Mouse (Mus musculus) liver, adult (tissue): Measurements from ENCODE around the gene Grwd1.

ENCODE experiments used
- GATA4 ChIP-seq: IDR thresholded peaks from 2 replicates; pipeline ENCODE4 v1.6.1; 2014; ENCODE audit warnings: mild to moderate bottlenecking, low read length; ENCODE audit not compliant: insufficient replicate concordance

Grwd1 gene

DNA sequence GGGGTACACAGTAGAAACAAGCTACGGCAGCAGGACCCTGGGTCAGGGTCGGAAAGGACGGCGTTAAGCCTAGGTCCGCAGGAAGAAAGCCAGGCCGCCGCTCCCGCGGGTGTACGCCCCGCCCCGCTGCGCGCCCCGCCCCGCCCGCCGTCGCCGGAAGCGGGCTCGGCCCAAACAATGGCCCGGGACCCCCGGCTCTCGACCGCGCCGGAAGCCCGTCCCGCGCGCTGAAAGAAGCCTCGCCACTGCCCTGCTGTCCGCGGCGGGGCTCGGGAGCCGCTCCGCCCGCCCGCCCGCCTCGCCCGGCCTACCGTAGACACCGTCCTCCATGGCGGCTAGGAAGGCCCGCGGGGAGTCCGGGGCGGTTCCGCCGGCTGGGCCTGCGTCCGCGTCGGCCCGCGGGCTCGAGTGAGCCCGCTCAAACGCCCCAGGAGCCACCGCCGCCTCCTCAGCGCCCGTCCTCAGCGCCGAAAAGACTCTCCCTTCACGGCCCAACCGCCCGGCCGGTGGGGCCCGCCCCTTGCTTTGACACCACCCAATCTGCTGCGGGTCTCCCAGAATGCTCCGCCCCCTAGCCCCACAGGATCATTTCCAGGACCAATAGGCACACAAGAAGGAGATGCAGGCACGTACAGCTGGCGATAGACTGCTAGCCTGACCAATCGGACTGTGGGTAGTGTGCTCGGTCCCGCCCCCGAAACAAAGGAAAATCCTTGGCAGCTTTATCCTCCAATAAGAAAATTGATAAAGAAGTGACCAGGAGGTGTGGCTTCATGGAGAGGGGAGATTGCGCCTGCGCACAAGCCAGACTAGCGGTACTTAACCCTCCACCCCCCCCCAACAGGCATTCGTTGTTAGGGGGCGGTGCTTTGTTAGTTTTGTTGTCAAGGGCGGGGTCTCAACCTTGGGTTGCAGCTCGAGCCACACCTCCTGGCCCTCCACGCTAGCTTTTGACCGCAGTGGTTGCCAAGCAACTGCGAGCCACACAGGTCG lies 16.7 kb downstream of the Grwd1 start, which contains the start of gene Cyth2:
TSS of gene Cyth2 (minus strand) at position 795 of the 993 bp plus-strand sequence.
- TF ChIP-seq GATA4 = no peak

DNA sequence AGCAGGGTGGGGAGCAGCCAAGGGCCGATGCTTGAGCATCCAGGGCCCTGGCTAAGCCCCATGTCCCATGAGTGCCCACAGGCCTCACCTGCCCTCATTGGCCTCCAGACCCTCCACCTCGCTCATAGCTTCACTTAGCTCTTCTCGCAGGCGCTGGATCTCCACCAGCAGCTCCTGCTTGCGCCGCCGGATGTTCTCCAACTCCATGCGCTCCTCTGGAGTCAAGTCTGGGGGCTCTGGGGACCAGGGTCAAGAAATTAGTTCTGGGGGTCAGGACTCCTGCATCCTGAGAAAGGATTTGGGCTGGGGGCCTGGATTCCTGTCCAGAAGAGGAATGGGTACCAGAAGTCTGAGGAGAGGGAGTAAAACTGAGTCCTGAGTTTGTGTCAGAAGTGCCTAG lies 17.8 kb downstream of the Grwd1 start:
- no peak for TF ChIP-seq GATA4

DNA sequence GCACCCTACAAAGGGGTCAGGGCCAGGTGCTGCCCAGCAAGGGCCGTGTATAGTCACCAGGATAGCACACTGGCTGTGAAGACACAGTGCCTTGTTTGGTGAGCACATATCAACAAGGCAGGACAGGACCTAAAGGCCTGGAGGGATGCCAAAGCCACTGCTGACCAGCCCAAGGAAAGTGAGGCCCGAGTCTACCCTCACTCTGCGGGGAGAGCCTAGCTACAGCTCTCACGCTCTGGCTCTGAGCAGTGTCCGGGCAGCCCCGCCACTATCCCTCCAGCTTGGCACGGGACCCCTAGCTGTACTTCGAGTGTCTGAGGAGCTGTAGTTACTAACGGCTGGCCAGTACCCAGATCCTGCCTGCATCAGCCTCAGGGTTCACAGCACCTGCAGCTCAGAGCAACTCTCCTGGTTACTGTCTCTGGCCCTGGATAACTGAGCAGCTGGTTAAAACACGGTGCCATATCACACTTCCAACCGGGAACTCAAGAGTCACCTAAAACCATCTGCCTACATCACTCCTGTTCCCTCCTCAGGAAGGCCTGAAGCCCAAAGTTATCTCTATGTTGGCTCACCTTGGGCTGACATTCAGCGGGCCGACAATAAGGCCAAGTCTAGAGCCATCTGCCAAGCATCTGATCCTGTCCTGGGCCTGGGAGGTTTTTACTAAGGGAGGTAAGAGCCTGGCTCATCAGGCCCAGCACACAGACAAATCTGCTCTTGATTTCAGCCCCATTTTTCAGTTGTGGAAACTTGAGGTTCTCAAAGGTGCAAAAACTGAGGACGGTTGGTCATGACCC lies 21.3 kb downstream of the Grwd1 start:
- TF ChIP-seq GATA4 = no peak

DNA sequence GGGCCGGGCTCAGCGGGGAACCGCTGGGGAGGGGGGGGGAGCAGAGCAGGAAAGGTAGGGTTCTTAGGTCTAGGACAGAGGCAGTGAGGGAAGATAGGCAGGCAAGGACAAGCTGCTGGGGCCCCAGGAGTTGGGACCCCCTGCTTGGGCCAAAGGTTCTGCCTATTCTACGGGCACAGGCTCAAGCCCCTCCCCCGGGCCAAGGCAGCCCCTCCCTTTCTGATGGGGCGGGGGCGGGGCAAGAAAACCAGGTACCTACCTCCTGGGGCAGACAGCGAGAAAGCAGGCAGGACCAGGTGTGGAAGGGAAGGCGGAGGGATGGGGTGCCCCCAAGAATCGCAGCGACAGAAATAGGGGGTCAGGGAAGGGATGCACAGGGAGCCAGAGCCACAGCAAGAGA lies 22.3 kb downstream of the Grwd1 start:
- no peak for TF ChIP-seq GATA4

DNA sequence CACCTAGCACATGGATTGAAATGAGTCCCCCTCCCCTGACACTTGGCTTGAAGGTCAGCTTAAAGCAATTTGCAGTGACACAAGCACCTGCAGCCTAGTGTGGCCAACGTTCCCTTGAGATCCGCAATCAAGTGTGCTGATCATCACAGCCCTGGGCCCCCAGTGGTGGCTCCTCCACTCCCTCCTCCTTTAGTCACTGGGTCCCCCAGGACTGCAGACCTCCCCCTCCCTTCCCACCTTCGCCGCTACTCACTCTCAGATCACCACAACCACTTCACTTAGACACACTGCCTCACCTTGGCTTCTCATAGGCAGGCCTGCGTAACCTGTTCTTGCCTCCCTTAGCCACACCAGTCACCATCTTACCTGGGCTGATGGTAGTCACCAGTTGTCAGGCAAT lies 24.8 kb downstream of the Grwd1 start:
- TF ChIP-seq GATA4 = no peak

DNA sequence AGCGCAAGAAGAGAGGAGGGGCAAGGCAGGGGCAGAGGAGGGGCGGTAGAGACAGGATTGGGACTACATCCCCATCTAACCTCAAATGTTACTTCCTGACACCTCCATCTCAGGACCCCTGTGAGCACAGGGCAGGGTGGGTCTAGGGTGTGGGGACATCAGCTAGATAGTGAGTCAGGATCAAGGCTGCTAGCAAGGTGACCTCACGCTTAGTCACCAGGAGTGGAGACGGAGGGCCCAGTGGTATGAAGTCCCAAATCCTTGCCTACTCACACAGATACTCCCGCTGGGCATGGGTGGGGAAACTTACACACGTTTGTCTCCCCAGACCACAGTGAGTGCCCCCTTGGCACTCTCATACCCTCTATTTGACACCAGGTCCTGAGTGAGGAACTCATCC lies 28.2 kb downstream of the Grwd1 start:
- no peak for TF ChIP-seq GATA4

DNA sequence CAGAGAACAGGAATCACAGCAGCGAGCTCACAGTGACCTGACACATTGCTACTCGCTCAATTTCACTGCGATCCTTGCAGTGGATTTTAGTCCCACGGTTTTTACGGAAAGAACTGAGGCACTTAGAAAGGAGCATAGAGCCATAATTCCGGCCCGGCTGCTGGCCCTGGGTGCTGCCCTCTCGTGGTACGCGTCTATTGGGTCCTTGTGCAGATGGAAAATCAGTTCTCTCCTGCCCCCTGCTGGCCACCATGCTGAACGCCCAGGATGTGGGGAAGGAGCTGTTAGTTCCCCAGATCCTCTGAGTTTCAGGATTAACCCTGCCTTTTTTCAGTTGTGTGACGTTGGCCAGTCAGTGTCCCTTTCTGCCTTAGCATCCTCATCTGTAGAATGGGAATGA lies 29.4 kb downstream of the Grwd1 start:
- TF ChIP-seq GATA4 = no peak

DNA sequence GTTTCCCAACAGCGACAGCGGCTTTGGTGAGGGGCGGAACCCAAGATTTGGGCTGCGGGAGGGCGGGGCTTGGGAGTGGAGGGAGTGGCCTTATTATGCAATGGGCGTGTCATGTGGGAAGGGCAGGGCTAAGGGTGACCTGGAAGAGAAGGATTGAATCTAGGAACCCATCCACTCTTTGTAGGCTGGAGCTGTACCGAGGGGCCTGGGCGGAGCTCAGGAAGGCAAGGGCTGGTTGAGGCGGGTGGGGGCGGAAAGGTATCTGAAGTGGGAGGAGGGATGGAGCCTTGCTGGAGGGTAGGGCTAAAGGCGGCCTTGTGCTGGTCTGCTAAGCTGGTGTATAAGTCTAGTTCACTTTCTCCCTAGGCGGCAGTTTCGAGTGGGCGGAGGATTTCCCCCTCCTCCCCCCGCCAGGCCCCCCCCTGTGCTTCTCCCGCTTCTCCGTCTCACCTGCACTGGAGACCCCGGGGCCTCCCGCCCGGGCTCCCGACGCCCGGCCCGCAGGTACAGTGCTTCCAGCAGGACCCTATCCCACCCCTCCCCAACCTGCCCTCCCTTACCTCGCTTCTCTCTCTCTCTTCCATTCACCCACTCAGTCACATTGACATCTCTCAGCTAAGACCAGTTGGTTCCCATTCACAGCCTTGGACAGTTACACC lies 30.1 kb downstream of the Grwd1 start:
- no peak for TF ChIP-seq GATA4

DNA sequence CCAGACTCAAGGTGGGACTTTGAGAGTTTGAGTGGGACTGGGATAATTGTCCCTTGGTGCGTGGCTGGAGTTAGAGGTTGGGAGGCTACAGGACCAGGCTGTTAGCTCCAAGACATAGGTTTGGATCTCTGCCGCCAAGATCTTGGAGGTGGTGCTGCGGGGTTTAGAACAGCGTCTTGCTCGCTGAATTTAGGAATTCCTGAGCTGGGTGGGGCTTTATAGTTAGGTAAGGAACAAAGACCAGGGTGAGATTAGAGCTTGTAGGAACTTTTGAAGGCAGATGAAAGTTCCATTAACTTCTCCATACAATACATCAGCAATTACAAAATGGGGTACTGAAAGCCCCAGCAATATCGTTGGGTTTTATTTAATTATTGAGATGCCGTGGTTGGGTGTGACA lies 30.7 kb downstream of the Grwd1 start:
- no peak for TF ChIP-seq GATA4

DNA sequence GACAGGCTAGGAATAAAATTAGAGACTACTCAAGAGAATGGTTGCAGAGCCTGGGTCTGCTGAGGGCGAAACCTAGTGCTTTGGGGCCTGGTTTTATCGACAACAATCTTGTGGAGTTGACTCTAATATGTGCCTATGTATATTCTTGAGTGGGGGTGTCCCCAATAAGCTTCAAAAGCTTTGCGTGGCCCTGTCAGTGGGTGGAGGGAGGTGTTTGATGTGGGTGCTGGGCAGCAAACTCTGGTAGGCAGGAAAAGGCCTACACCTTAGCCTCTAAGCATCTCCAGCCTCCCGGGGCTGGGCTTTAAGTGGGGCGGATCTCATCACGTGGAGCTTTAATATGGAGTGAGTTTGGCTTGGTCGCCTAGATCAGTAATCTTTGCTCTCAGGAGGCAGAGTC lies 31.8 kb downstream of the Grwd1 start:
- TF ChIP-seq GATA4 = no peak

DNA sequence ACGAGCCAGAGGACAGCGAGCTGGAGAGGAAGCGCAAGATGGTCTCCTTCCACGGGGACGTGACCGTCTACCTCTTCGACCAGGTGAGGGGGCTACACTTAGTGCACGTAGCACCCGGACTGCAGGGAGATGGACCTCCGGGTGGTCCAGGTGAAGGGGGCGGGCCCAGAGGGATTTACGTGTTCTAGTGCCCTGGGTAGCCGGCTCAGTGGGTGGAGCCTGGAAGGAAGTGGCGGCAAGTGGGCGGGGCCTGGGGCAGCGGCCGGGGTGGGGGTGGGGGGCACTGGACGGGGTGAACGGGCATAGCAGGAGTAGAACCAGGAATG lies 32.3 kb downstream of the Grwd1 start:
- TF ChIP-seq GATA4 = no peak

DNA sequence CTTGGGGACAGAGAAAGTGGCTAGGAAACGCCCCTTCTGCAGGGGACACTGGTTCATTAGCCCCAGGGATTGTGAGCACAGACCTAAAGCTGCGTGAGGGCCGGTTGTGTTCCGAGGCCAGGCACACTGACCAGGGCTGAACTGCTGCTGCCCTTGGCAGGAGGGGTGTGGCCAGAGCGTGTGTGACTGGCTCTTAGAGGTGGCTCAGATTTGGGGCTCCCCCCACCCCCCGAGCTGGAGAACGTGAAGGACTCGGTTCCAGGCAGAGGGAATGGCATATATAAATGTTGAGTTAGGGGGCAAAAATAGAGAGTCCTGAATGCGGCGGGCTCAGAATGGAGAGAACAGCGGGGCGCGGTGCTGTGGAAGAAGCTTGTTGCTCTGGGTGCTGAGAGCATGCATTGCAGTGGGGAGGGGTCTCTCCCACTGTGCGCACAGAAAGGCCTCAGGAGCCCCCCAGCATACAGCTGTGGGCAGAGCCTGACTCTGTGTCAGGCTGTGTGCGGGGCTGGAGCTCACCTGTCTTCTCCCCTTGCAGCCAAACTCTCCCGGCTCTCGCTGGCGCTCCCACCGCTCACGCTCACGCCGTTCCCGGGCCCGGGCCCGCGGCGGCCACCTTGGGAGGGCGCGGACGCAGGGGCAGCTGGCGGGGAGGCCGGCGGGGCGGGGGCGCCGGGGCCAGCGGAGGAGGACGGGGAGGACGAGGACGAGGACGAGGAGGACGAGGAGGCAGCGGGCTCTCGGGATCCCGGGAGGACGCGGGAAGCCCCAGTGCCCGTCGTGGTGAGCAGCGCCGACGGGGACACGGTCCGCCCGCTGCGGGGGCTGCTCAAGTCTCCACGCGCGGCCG lies 32.9 kb downstream of the Grwd1 start:
- no peak for TF ChIP-seq GATA4

DNA sequence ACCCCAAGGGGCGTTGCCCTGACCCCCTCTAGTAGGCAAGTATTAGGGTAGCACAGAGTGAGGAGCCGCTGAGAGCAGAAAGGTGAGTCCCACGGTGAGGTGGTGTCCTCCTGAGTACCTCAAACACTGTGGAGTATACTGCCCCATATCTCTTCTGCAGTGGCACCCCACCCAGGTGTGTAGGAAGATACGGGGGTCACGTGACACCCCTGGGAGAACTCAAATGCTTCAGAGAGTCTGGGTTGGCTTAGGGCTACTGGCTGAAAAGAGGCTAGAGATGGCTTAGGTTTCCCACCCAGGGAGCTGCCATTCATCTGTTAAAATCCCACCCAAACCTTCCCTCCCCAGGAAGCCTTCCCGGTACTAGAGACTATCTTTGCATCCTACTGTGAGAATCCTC lies 33.8 kb downstream of the Grwd1 start:
- TF ChIP-seq GATA4 = no peak

DNA sequence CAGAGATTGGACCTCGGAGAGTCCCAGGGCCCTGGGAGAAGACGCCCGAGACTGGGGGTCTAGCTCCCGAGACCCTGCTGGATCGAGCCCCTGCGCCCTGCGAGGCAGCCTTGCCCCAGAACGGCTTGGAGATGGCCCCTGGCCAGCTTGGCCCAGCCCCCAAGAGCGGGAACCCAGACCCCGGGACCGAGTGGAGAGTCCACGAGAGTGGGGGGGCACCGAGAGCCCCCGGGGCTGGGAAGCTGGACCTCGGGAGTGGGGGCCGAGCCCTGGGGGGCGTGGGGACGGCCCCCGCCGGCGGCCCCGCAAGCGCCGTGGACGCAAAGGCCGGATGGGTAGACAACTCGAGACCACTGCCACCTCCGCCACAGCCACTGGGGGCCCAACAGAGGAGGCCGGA lies 35.8 kb downstream of the Grwd1 start:
- no peak for TF ChIP-seq GATA4

DNA sequence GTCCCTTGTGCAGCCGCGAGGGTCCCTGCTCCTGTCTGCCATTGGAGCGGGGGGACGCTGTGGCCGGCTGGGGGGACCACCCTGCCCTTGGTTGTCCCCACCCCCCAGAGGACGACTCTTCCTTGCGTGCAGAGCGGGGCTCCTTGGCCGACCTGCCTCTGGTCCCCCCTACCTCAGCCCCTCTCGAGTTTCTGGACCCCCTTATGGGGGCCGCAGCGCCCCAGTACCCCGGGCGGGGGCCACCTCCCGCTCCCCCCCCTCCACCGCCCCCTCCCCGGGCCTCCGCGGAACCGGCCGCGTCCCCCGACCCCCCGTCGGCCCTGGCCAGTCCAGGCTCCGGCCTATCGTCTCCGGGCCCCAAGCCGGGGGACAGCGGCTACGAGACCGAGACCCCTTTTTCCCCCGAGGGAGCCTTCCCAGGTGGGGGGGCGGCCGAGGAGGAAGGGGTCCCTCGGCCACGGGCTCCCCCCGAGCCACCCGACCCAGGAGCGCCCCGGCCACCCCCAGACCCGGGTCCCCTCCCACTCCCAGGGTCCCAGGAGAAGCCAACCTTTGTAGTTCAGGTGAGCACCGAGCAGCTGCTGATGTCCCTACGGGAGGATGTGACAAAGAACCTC lies 36.7 kb downstream of the Grwd1 start:
- TF ChIP-seq GATA4 = no peak

DNA sequence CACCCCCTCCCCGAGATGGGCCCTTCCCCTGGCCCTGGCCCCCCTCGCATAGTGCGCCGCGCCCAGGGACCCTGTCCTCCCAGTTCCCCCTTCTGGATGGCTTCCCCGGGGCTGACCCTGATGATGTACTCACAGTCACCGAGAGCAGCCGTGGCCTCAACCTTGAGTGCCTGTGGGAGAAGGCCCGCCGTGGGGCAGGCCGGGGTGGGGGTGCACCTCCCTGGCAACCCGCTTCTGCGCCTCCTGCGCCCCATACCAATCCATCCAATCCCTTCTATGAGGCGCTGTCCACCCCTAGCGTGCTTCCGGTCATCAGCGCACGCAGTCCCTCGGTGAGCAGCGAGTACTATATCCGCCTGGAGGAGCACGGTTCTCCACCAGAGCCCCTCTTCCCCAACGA lies 37.5 kb downstream of the Grwd1 start:
- no peak for TF ChIP-seq GATA4
